In the genomic region with DNA sequence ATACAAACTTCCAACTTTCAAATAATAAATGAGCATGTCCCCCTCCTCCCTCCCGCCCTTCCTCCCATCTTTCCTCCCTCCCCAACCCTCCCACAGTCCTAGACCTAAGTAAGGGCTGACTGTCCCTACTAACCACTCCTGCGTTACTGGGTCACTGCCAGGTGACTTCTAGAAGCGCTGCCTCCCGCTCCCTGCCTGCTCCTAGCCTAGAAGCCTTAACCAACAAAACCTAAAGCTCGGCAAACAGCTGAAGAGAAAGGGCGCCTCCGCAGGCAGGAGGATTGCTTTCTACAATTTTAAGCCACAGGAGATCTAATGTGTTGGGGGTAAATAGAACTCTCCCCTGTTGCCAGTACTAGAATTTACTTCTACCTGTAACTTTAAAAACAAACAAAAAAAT, we compare ENCODE assay signal across 8 mouse cellular contexts. TPM values are rescaled to one million over a fixed set of nuclear protein-coding genes. Genes with fewer than 3 reads are reported as not detected.
A peak's percentile ranks its signal among the peaks of the same experiment; 100 is the strongest.
DNase-seq lines count a peak whose midpoint lies in the region; ATAC-seq and TF ChIP-seq lines count a peak whose summit lies in the region.

No protein-coding gene starts in this region.

- peak overlapping the region; percentile 85 for H3K9ac ChIP-seq in heart, embryonic 16.5 days (ENCODE audit: low read length)
- H3K9ac ChIP-seq in neural tube, embryonic 15.5 days (replicated peaks), result peak overlapping the region; percentile 68

- peak overlapping the region; percentile 77 for H3K4me3 ChIP-seq in embryonic facial prominence, embryonic 10.5 days
- peak overlapping the region; percentile 79 for H3K4me3 ChIP-seq in heart, embryonic 16.5 days (ENCODE audit: low read length)
- peak overlapping the region; percentile 56 for H3K4me3 ChIP-seq in lung, adult 2 months (replicated peaks; ENCODE audit: extremely low read depth, low read depth, low read length)
- peak overlapping the region; percentile 71 for H3K4me3 ChIP-seq in neural tube, embryonic 15.5 days (replicated peaks)

- WGBS in embryonic facial prominence, embryonic 10.5 days, result 11% methylated on average over 7 of the region's 7 CpGs
- WGBS in heart, embryonic 16.5 days, result 23% methylated on average over 7 of the region's 7 CpGs
- WGBS in lung, adult 2 months, result 16% methylated on average over 7 of the region's 7 CpGs
- 23% methylated on average over 7 of the region's 7 CpGs for WGBS in neural tube, embryonic 15.5 days

- H3K27me3 ChIP-seq in embryonic facial prominence, embryonic 10.5 days (replicated peaks; ENCODE audit: low read depth, poor library complexity, severe bottlenecking), result peaks cover 22% of the 10 kb centered on the region
- H3K27me3 ChIP-seq in heart, embryonic 16.5 days (ENCODE audit: control insufficient read depth, insufficient read depth, low read length), result no peaks in the 10 kb centered on the region
- H3K27me3 ChIP-seq in neural tube, embryonic 15.5 days (replicated peaks), result 0 out of 2 replicates have a peak, but pooled peaks cover 4% of the 10 kb centered on the region

- DNase-seq in spleen, adult 18-20 months, result peak; percentile 42 to 61
- no peak for DNase-seq in spleen, adult 12 weeks (ENCODE audit: low spot score)
- DNase-seq in embryonic facial prominence, embryonic 10.5 days (ENCODE audit: low spot score), result peak; percentile 47
- peak; percentile 64 for DNase-seq in kidney, postnatal 10 days
- no peak for DNase-seq in lung, adult 2 months
- no peak for DNase-seq in urinary bladder, postnatal 10 days (ENCODE audit: low spot score)

- H3K36me3 ChIP-seq in embryonic facial prominence, embryonic 10.5 days (replicated peaks), result no peaks in the 10 kb centered on the region
- no peaks in the 10 kb centered on the region for H3K36me3 ChIP-seq in heart, embryonic 16.5 days (ENCODE audit: control insufficient read depth, insufficient read depth)
- no peaks in the 10 kb centered on the region for H3K36me3 ChIP-seq in neural tube, embryonic 15.5 days

- no peak for TF ChIP-seq CTCF in lung, adult 2 months (IDR thresholded peaks at IDR 0.05; ENCODE audit: insufficient read depth, low read length)

- no peaks in the 10 kb centered on the region for H3K9me3 ChIP-seq in embryonic facial prominence, embryonic 10.5 days
- H3K9me3 ChIP-seq in heart, embryonic 16.5 days (replicated peaks; ENCODE audit: control insufficient read depth, low read length), result no peaks in the 10 kb centered on the region
- no peaks in the 10 kb centered on the region for H3K9me3 ChIP-seq in neural tube, embryonic 15.5 days (replicated peaks)

- ATAC-seq in heart, embryonic 16.5 days (replicated peaks; ENCODE audit: extremely low read depth, insufficient read depth, low FRiP score), result no peak
- ATAC-seq in neural tube, embryonic 15.5 days (ENCODE audit: low FRiP score), result no peak

- H3K4me2 ChIP-seq in heart, embryonic 16.5 days (ENCODE audit: low read depth, low read length), result peak overlapping the region; percentile 100
- H3K4me2 ChIP-seq in neural tube, embryonic 15.5 days, result peak overlapping the region; percentile 94

- H3K27ac ChIP-seq in embryonic facial prominence, embryonic 10.5 days (replicated peaks), result no peak overlapping the region
- H3K27ac ChIP-seq in heart, embryonic 16.5 days (ENCODE audit: low read length), result no peak overlapping the region
- H3K27ac ChIP-seq in neural tube, embryonic 15.5 days (replicated peaks), result no peak overlapping the region

- peaks cover 22% of the 10 kb centered on the region for H3K4me1 ChIP-seq in embryonic facial prominence, embryonic 10.5 days
- peaks cover 11% of the 10 kb centered on the region; the same call in 1 of the 2 replicates for H3K4me1 ChIP-seq in heart, embryonic 16.5 days (ENCODE audit: control insufficient read depth, insufficient read depth, low read length)
- H3K4me1 ChIP-seq in lung, adult 2 months (ENCODE audit: control insufficient read depth, insufficient read depth, low read length), result peaks cover 3% of the 10 kb centered on the region; the same call in 1 of the 2 replicates
- H3K4me1 ChIP-seq in neural tube, embryonic 15.5 days, result peaks cover 24% of the 10 kb centered on the region; the same call in 1 of the 2 replicates

- TF ChIP-seq POLR2A in lung, adult 2 months (IDR thresholded peaks at IDR 0.05; ENCODE audit: borderline replicate concordance, extremely low read depth, low read depth, low read length), result no peak

RNA-seq across cellular contexts. Expression of gene Kctd12, which starts 2.0 kb away (rescaled TPM):
- polyA plus RNA-seq in embryonic facial prominence, embryonic 10.5 days (2016; fragmentation: Nextera tagmentation; extraction: Ambion mirVana), result 6.2 and 8.8 TPM in 2 replicates
- 5.3 and 6.7 TPM in 2 replicates for polyA plus RNA-seq in heart, embryonic 16.5 days (2015; fragmentation: Nextera tagmentation; extraction: Ambion mirVana)
- polyA plus RNA-seq in lung, adult 2 months (2012; rRNA removed), result 25.9 and 39.0 TPM in 2 replicates
- polyA plus RNA-seq in neural tube, embryonic 15.5 days (2015; fragmentation: Nextera tagmentation; extraction: Ambion mirVana), result 13.2 and 14.4 TPM in 2 replicates

Comparison
In these comparisons a context has a peak if more than half of its experiments do, and no peak if none do; other contexts are left out.
1. DNase-seq: peak in spleen, adult 18-20 months (2 of 2), embryonic facial prominence, embryonic 10.5 days (single experiment) and kidney, postnatal 10 days (single experiment); none in spleen, adult 12 weeks (single experiment), lung, adult 2 months (single experiment) and urinary bladder, postnatal 10 days (single experiment).
2. Peak in every context shown above with its lines, with median percentiles within 50 percentile points of each other: H3K4me3 ChIP-seq.